Mouse (Mus musculus) G1E (cell line): Measurements from ENCODE around the gene Map6. TPM values are rescaled to one million over a fixed set of nuclear protein-coding genes. Genes with fewer than 3 reads are reported as not detected.
A peak's percentile ranks its signal among the peaks of the same experiment; 100 is the strongest.

ENCODE experiments used
- ATAC-seq: 2 replicates; pipeline ENCODE4 v1.8.0; 2016; ENCODE audit warnings: mild to moderate bottlenecking; ENCODE audit not compliant: insufficient number of reproducible peaks, poor library complexity, low FRiP score, severe bottlenecking; ENCODE audit errors: extremely low read depth
- DNase-seq: peaks from one replicate; pipeline ENCODE4 v3.0.0; 2012; ENCODE audit warnings: low spot score
- H3K27me3 ChIP-seq: 2 replicates; pipeline ENCODE4 v1.6.1; 2012; ENCODE audit warnings: mild to moderate bottlenecking, low read length, inconsistent platforms; ENCODE audit not compliant: insufficient read depth
- H3K36me3 ChIP-seq: replicated peaks from 2 replicates; pipeline ENCODE3; 2012; ENCODE audit warnings: mild to moderate bottlenecking, inconsistent platforms
- H3K4me1 ChIP-seq: 2 replicates; pipeline ENCODE4 v1.6.1; 2012; ENCODE audit warnings: low read depth, low read length, inconsistent platforms, mixed read lengths; ENCODE audit not compliant: insufficient read depth
- H3K4me3 ChIP-seq: 2 replicates; pipeline ENCODE4 v1.5.1; 2012; ENCODE audit warnings: low read depth, mild to moderate bottlenecking, inconsistent platforms, low read length, moderate library complexity, mixed read lengths
- H3K9me3 ChIP-seq: replicated peaks from 2 replicates; pipeline ENCODE4 v1.6.1; 2012; ENCODE audit warnings: inconsistent platforms
- CTCF ChIP-seq: IDR thresholded peaks from 2 replicates; pipeline ENCODE4 v1.5.1; 2012; ENCODE audit warnings: low read depth, low read length, inconsistent platforms, mixed read lengths
- GATA1 ChIP-seq: IDR thresholded peaks from 2 replicates; pipeline ENCODE4 v1.6.1; 2012; ENCODE audit warnings: borderline replicate concordance, low read length, inconsistent platforms, mixed read lengths
- GATA2 ChIP-seq: IDR thresholded peaks from 2 replicates; pipeline ENCODE4 v1.6.1; 2012; ENCODE audit warnings: low read depth, low read length, inconsistent platforms, borderline replicate concordance
- POLR2AphosphoS5 ChIP-seq: IDR thresholded peaks from 2 replicates; pipeline ENCODE4 v1.6.1; 2012; ENCODE audit warnings: low read depth, low read length, inconsistent platforms; ENCODE audit not compliant: insufficient replicate concordance
- TAL1 ChIP-seq: conservative IDR thresholded peaks from 2 replicates; pipeline ENCODE4 v1.6.1; 2012; ENCODE audit warnings: low read depth, low read length, inconsistent platforms, mixed read lengths
- polyA plus RNA-seq: library from polyadenylated mRNA; stranded (reverse); fragments of >175 nt; gene quantifications from 2 replicates; pipeline ENCODE4 v1.2.3, GENCODE M21; 2012
- total RNA-seq, 2 experiments: library from RNA; stranded (forward) in 1 of 2; stranded (reverse) in 1 of 2; fragments of 200-1000 nt in 1 of 2; fragments of >200 nt in 1 of 2; fragmentation: Nextera tagmentation in 1 of 2; gene quantifications; 2 replicates each; pipeline ENCODE4 v1.2.3; 2014 to 2017

Map6 gene
- total and polyA plus RNA-seq, 3 experiments: 0.11 TPM; not detected in 2

GRCm38 (mm10) chr7:99326128-99326527 lies 58.9 kb downstream of the Map6 start:
- Histone ChIP-seq H3K36me3 (no peaks in the 10 kb centered on the region), H3K27me3 (peaks cover 20% of the 10 kb centered on the region), H3K9me3 (no peaks in the 10 kb centered on the region), H3K4me3 (no peak overlapping the region), H3K4me1 (no peaks in the 10 kb centered on the region)
- no peak for ATAC-seq
- TF ChIP-seq CTCF: no peak
- TF ChIP-seq POLR2AphosphoS5: no peak
- TF ChIP-seq TAL1: no peak
- TF ChIP-seq GATA1: no peak
- TF ChIP-seq GATA2: no peak
- no peak for DNase-seq

- Histone ChIP-seq H3K9me3 (no peaks in the 10 kb centered on the region), H3K27me3 (peaks cover 13% of the 10 kb centered on the region), H3K4me3 (no peak overlapping the region), H3K4me1 (no peaks in the 10 kb centered on the region), H3K36me3 (no peaks in the 10 kb centered on the region)
- ATAC-seq: no peak
- TF ChIP-seq CTCF: no peak
- TF ChIP-seq POLR2AphosphoS5: no peak
- TF ChIP-seq TAL1: no peak
- no peak for TF ChIP-seq GATA1
- no peak for TF ChIP-seq GATA2
- no peak for DNase-seq
These were observed 61.6 kb downstream of the Map6 start for GRCm38 (mm10) chr7:99328847-99329246.

DNA sequence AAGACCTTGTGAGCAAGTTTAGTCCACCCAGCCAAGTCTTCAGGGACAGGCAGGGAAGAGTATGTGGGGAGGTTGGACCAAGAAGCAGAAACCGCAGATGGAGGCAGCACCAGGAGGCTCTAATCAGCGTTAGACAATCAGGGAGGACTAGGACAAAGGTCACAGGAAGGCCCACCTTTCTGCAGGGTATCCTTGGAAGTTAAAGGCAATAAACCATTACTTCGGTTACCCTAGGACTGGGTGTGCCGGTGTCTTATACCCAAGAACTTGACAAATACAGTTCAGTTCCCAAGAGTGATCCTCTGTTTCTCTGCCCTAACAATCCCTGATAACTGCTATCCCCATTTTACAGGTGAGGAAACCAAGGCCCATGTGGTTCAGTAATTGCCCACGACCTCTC lies 62.8 kb downstream of the Map6 start:
- Histone ChIP-seq H3K4me1 (no peaks in the 10 kb centered on the region), H3K9me3 (no peaks in the 10 kb centered on the region), H3K4me3 (no peak overlapping the region), H3K36me3 (no peaks in the 10 kb centered on the region), H3K27me3 (peaks cover 11% of the 10 kb centered on the region)
- DNase-seq (no peak), ATAC-seq (no peak)
- no peak for TF ChIP-seq CTCF
- no peak for TF ChIP-seq POLR2AphosphoS5
- no peak for TF ChIP-seq TAL1
- TF ChIP-seq GATA1: no peak
- TF ChIP-seq GATA2: no peak

GRCm38 (mm10) chr7:99332774-99333480 lies 65.7 kb downstream of the Map6 start:
- DNase-seq: peak; percentile 12
- no peaks in the 10 kb centered on the region for H3K36me3 ChIP-seq
- no peak overlapping the region for H3K4me3 ChIP-seq
- 0 out of 2 replicates have a peak, but pooled peaks have one; percentile 7 for TF ChIP-seq CTCF
- TF ChIP-seq GATA2: no peak
- no peaks in the 10 kb centered on the region for H3K9me3 ChIP-seq
- no peak for ATAC-seq
- peaks cover 6% of the 10 kb centered on the region for H3K27me3 ChIP-seq
- H3K4me1 ChIP-seq: no peaks in the 10 kb centered on the region

DNA sequence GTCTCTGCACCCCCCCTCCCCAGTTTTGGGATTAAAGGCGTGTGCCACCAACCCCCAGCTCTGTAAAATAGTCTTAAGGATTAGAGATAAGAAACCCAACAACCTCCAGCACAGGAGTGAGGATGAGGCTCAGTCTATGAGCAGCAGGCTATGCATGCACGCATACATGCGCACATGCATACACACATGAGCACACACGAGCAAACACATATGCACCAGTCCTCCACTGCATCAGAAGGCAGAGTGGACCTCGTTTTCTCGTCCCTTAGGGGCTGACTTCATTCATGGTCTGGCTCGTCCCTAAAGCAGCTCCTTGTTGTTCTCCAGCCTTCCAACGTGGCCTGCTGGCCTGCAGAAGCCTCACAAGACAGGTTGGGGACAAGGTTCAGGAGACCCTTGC lies 73.5 kb downstream of the Map6 start:
- Histone ChIP-seq H3K36me3 (no peaks in the 10 kb centered on the region), H3K27me3 (peaks cover 26% of the 10 kb centered on the region), H3K4me1 (no peaks in the 10 kb centered on the region), H3K4me3 (no peak overlapping the region), H3K9me3 (no peaks in the 10 kb centered on the region)
- ATAC-seq (no peak), DNase-seq (no peak)
- TF ChIP-seq TAL1: no peak
- TF ChIP-seq GATA2: no peak
- TF ChIP-seq POLR2AphosphoS5: no peak
- no peak for TF ChIP-seq CTCF
- TF ChIP-seq GATA1: no peak

- Histone ChIP-seq H3K4me3 (no peak overlapping the region), H3K27me3 (peaks cover 29% of the 10 kb centered on the region), H3K4me1 (no peaks in the 10 kb centered on the region), H3K9me3 (no peaks in the 10 kb centered on the region), H3K36me3 (no peaks in the 10 kb centered on the region)
- no peak for ATAC-seq
- TF ChIP-seq GATA1 (no peak), POLR2AphosphoS5 (no peak), GATA2 (no peak)
- DNase-seq: no peak
These were observed 76.3 kb downstream of the Map6 start for GRCm38 (mm10) chr7:99343577-99343976.

- DNase-seq (no peak), ATAC-seq (no peak)
- no peak overlapping the region for H3K4me3 ChIP-seq
- H3K9me3 ChIP-seq: no peaks in the 10 kb centered on the region
- no peak for TF ChIP-seq CTCF
- no peak for TF ChIP-seq GATA2
- no peak for TF ChIP-seq GATA1
- TF ChIP-seq POLR2AphosphoS5: no peak
- TF ChIP-seq TAL1: no peak
- no peaks in the 10 kb centered on the region for H3K36me3 ChIP-seq
- no peaks in the 10 kb centered on the region for H3K4me1 ChIP-seq
- peaks cover 36% of the 10 kb centered on the region for H3K27me3 ChIP-seq
These were observed 80.0 kb downstream of the Map6 start for GRCm38 (mm10) chr7:99347268-99347667.
